Mouse (Mus musculus): Measurements from ENCODE around the gene Adgrv1. TPM values are rescaled to one million over a fixed set of nuclear protein-coding genes. Genes with fewer than 3 reads are reported as not detected.

The Adgrv1 gene
- polyA plus RNA-seq, 1 experiment from 2014 or later: 41.9 TPM

DNA sequence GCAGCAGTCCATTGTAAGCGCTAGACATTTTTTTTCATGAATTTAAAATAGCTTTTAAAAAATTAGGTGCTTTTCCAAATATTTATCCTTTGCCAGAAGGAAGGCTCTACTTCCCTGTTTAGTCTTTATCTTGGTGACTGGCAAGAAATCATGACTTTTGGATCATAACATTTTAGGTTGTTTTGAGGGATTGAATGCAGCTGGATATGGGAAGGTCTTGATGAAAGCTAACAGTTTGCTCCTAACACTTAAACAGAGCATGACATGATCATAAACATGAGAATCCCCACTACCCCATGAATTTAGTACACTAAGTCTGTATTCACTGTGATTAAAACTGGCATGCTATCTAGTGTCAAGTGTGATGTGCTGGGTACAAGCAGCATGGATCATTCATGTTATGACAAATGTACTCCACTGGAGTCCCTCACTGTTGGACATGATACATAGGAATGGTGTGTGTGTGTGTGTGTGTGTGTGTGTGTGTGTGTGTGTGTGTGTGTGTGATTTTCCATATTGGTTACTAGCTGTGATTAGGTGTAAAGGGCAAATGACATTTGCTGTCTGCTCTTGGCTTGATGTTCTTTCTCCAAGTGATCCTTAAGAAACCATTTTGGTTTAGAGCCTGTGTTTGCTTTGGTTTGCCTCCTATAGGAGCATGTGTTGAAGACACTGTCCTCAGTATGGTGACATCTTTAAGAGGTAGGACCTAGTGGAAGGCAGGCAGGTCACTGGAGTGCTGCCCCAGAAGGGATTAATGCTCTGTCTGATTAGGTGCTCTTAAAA, 542.7 kb downstream of the Adgrv1 start:
- H3K27ac ChIP-seq (ENCODE audit: low read depth, low read length): no peak overlapping the region
- WGBS: 92% methylated on average over 1 of the region's 1 CpGs
- no peaks in the 10 kb centered on the region for H3K9me3 ChIP-seq (ENCODE audit: control insufficient read depth, low read length)

GRCm38 (mm10) chr13:81086969-81087682, 545.8 kb downstream of the Adgrv1 start:
- DNase-seq (ENCODE audit: low spot score) (no peak), ATAC-seq (replicated peaks; ENCODE audit: low FRiP score) (no peak)

More for the DNA sequence above, 542.7 kb downstream of the Adgrv1 start:
- H3K4me1 ChIP-seq (replicated peaks; ENCODE audit: control insufficient read depth, insufficient read depth, low read length): no peaks in the 10 kb centered on the region
- H3K4me2 ChIP-seq (ENCODE audit: low read depth, low read length, severe bottlenecking): no peak overlapping the region
- no peaks in the 10 kb centered on the region for H3K36me3 ChIP-seq (ENCODE audit: control insufficient read depth, insufficient read depth, low read length)
- no peak overlapping the region for H3K4me3 ChIP-seq (ENCODE audit: low read depth, low read length)
- H3K27me3 ChIP-seq (ENCODE audit: control insufficient read depth, insufficient read depth, low read length): no peaks in the 10 kb centered on the region
- H3K9ac ChIP-seq (ENCODE audit: low read length): no peak overlapping the region
- DNase-seq (ENCODE audit: low spot score): no peak
- ATAC-seq (replicated peaks; ENCODE audit: low FRiP score): no peak

GRCm38 (mm10) chr13:81072214-81072613, 560.7 kb downstream of the Adgrv1 start:
- Histone ChIP-seq H3K4me2 (ENCODE audit: low read depth, low read length, severe bottlenecking) (no peak overlapping the region), H3K27me3 (ENCODE audit: control insufficient read depth, insufficient read depth, low read length) (no peaks in the 10 kb centered on the region), H3K27ac (ENCODE audit: low read depth, low read length) (no peak overlapping the region), H3K36me3 (ENCODE audit: control insufficient read depth, insufficient read depth, low read length) (no peaks in the 10 kb centered on the region), H3K9ac (ENCODE audit: low read length) (no peak overlapping the region), H3K9me3 (ENCODE audit: control insufficient read depth, low read length) (no peaks in the 10 kb centered on the region), H3K4me1 (replicated peaks; ENCODE audit: control insufficient read depth, insufficient read depth, low read length) (no peaks in the 10 kb centered on the region), H3K4me3 (ENCODE audit: low read depth, low read length) (no peak overlapping the region)
- DNase-seq (ENCODE audit: low spot score) (no peak), ATAC-seq (replicated peaks; ENCODE audit: low FRiP score) (no peak)
- WGBS: 88% methylated on average over 5 of the region's 5 CpGs

More at GRCm38 (mm10) chr13:81086969-81087682, 545.8 kb downstream of the Adgrv1 start:
- Histone ChIP-seq H3K27ac (ENCODE audit: low read depth, low read length) (no peak overlapping the region), H3K9ac (ENCODE audit: low read length) (no peak overlapping the region), H3K9me3 (ENCODE audit: control insufficient read depth, low read length) (no peaks in the 10 kb centered on the region), H3K27me3 (ENCODE audit: control insufficient read depth, insufficient read depth, low read length) (no peaks in the 10 kb centered on the region), H3K4me2 (ENCODE audit: low read depth, low read length, severe bottlenecking) (no peak overlapping the region), H3K36me3 (ENCODE audit: control insufficient read depth, insufficient read depth, low read length) (no peaks in the 10 kb centered on the region), H3K4me3 (ENCODE audit: low read depth, low read length) (no peak overlapping the region), H3K4me1 (replicated peaks; ENCODE audit: control insufficient read depth, insufficient read depth, low read length) (no peaks in the 10 kb centered on the region)
- 82% methylated on average over 2 of the region's 2 CpGs for WGBS

DNA sequence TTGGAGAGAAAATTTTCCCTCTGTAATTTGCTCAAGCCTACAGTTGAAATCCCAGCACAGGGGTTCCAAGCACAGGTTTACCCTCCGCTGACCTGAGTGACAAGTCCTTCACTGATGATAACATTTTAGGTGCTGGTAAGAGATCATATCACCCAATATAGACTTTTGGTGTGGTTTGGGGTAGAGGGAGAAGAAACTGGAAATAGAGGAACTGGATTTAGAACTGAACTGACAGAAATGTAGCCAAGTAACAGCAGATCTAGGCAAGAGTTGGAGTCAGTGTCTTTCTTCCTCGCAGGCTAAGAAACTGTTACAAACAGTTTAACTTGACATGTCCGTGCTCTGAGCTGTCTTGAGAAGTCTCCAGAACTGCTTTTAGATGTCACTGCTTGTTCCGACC, 581.5 kb downstream of the Adgrv1 start:
- Histone ChIP-seq H3K9ac (ENCODE audit: low read length) (no peak overlapping the region), H3K4me2 (ENCODE audit: low read depth, low read length, severe bottlenecking) (no peak overlapping the region), H3K27ac (ENCODE audit: low read depth, low read length) (no peak overlapping the region), H3K9me3 (ENCODE audit: control insufficient read depth, low read length) (no peaks in the 10 kb centered on the region), H3K27me3 (ENCODE audit: control insufficient read depth, insufficient read depth, low read length) (no peaks in the 10 kb centered on the region), H3K36me3 (ENCODE audit: control insufficient read depth, insufficient read depth, low read length) (no peaks in the 10 kb centered on the region), H3K4me1 (replicated peaks; ENCODE audit: control insufficient read depth, insufficient read depth, low read length) (no peaks in the 10 kb centered on the region), H3K4me3 (ENCODE audit: low read depth, low read length) (no peak overlapping the region)
- DNase-seq (ENCODE audit: low spot score) (no peak), ATAC-seq (replicated peaks; ENCODE audit: low FRiP score) (no peak)
- 91% methylated on average over 4 of the region's 4 CpGs for WGBS

- Histone ChIP-seq H3K4me2 (ENCODE audit: low read depth, low read length, severe bottlenecking) (no peak overlapping the region), H3K4me1 (replicated peaks; ENCODE audit: control insufficient read depth, insufficient read depth, low read length) (no peaks in the 10 kb centered on the region), H3K27ac (ENCODE audit: low read depth, low read length) (no peak overlapping the region), H3K9me3 (ENCODE audit: control insufficient read depth, low read length) (no peaks in the 10 kb centered on the region), H3K36me3 (ENCODE audit: control insufficient read depth, insufficient read depth, low read length) (no peaks in the 10 kb centered on the region), H3K9ac (ENCODE audit: low read length) (no peak overlapping the region), H3K4me3 (ENCODE audit: low read depth, low read length) (no peak overlapping the region), H3K27me3 (ENCODE audit: control insufficient read depth, insufficient read depth, low read length) (no peaks in the 10 kb centered on the region)
- 72% methylated on average over 5 of the region's 5 CpGs for WGBS
- ATAC-seq (replicated peaks; ENCODE audit: low FRiP score) (no peak), DNase-seq (ENCODE audit: low spot score) (no peak)
These were observed 582.0 kb downstream of the Adgrv1 start for GRCm38 (mm10) chr13:81050911-81051310.

- H3K9me3 ChIP-seq (ENCODE audit: control insufficient read depth, low read length): no peaks in the 10 kb centered on the region
- no peaks in the 10 kb centered on the region for H3K4me1 ChIP-seq (replicated peaks; ENCODE audit: control insufficient read depth, insufficient read depth, low read length)
- DNase-seq (ENCODE audit: low spot score) (no peak), ATAC-seq (replicated peaks; ENCODE audit: low FRiP score) (no peak)
- no peak overlapping the region for H3K4me2 ChIP-seq (ENCODE audit: low read depth, low read length, severe bottlenecking)
- H3K27ac ChIP-seq (ENCODE audit: low read depth, low read length): no peak overlapping the region
- H3K4me3 ChIP-seq (ENCODE audit: low read depth, low read length): no peak overlapping the region
- H3K9ac ChIP-seq (ENCODE audit: low read length): no peak overlapping the region
- WGBS: 60% methylated on average over 11 of the region's 11 CpGs
- H3K27me3 ChIP-seq (ENCODE audit: control insufficient read depth, insufficient read depth, low read length): no peaks in the 10 kb centered on the region
- H3K36me3 ChIP-seq (ENCODE audit: control insufficient read depth, insufficient read depth, low read length): no peaks in the 10 kb centered on the region
These were observed 587.6 kb downstream of the Adgrv1 start for GRCm38 (mm10) chr13:81045345-81045744.

Small RNA genes lying within 50 kb of the gene (microRNA-seq; reads per million reads assigned to microRNA genes)
- gene Gm25241 (ENCODE audit: insufficient number of aligned reads): not detected

Other genes with a start within 250 kb of the Adgrv1 start
- gene Lysmd3, start 24.5 kb upstream of the Adgrv1 start, polyA plus RNA-seq (2014; fragmentation: Nextera tagmentation; extraction: Ambion mirVana): 24.8 and 25.9 TPM in 2 replicates
- gene Polr3g, start 77.9 kb upstream of the Adgrv1 start, polyA plus RNA-seq (2014; fragmentation: Nextera tagmentation; extraction: Ambion mirVana): 14.3 and 15.2 TPM in 2 replicates
- 5.9 and 6.4 TPM in 2 replicates for gene Mblac2, start 78.2 kb upstream of the Adgrv1 start, polyA plus RNA-seq (2014; fragmentation: Nextera tagmentation; extraction: Ambion mirVana)
- gene Cetn3, start 149.9 kb upstream of the Adgrv1 start, polyA plus RNA-seq (2014; fragmentation: Nextera tagmentation; extraction: Ambion mirVana): 282 and 302 TPM in 2 replicates